Mouse (Mus musculus): ENCODE data around the gene Rab26.

GRCm38 (mm10) chr17:24527315-24527714 lies 6.7 kb downstream of the Rab26 start:
- TF ChIP-seq CTCF (IDR thresholded peaks at IDR 0.05; ENCODE audit: control insufficient read depth, insufficient read depth, insufficient replicate concordance, low read depth, low read length) (no peak), POLR2A (IDR thresholded peaks at IDR 0.05; ENCODE audit: control insufficient read depth, low read depth, low read length) (no peak)

Data from testis, adult 2 months (tissue).